Mouse (Mus musculus) ES-E14 (cell line): Measurements from ENCODE around the gene Sema3f. TPM values are rescaled to one million over a fixed set of nuclear protein-coding genes. Genes with fewer than 3 reads are reported as not detected.

Source experiments
- DNase-seq: peaks from one replicate; pipeline ENCODE4 v3.0.0-alpha.2; 2013; ENCODE audit warnings: low read depth, low spot score
- H3K27ac ChIP-seq: 2 replicates; pipeline ENCODE4 v1.5.1; 2012; ENCODE audit warnings: low read depth, mild to moderate bottlenecking, low read length, moderate library complexity, mixed read lengths; ENCODE audit not compliant: poor library complexity, insufficient read depth, severe bottlenecking
- H3K36me3 ChIP-seq: 2 replicates; pipeline ENCODE4 v1.6.1; 2012; ENCODE audit warnings: mild to moderate bottlenecking, low read length, moderate library complexity, mixed read lengths; ENCODE audit not compliant: control insufficient read depth, poor library complexity, insufficient read depth, severe bottlenecking
- H3K4me1 ChIP-seq, 2 experiments: fragments of 150-350 bp in 1 of 2; sonication (generic) in 1 of 2; 2 replicates each; pipeline ENCODE4 v1.6.1; 2012; ENCODE audit warnings: low read length in 2 of 2, mild to moderate bottlenecking in 1 of 2, mixed read lengths in 1 of 2; ENCODE audit not compliant: control insufficient read depth in 2 of 2, insufficient read depth in 2 of 2, poor library complexity in 1 of 2
- H3K4me3 ChIP-seq, 2 experiments: fragments of 150-350 bp in 1 of 2; sonication (generic) in 1 of 2; 2 replicates each; pipeline ENCODE4 v1.5.1; 2012; ENCODE audit warnings: low read length in 2 of 2, low read depth in 1 of 2, mild to moderate bottlenecking in 1 of 2, mixed read lengths in 1 of 2; ENCODE audit not compliant: insufficient read depth in 1 of 2, poor library complexity in 1 of 2, severe bottlenecking in 1 of 2
- H3K9ac ChIP-seq: 2 replicates; pipeline ENCODE4 v1.6.1; 2012; ENCODE audit warnings: low read depth, mild to moderate bottlenecking, low read length, mixed read lengths; ENCODE audit not compliant: poor library complexity, insufficient read depth, severe bottlenecking
- H3K9me3 ChIP-seq: fragments of 150-350 bp; sonication (generic); 2 replicates; pipeline ENCODE4 v1.6.1; 2012; ENCODE audit warnings: low read depth, mild to moderate bottlenecking, low read length; ENCODE audit not compliant: control insufficient read depth, insufficient read depth
- CHD2 ChIP-seq: IDR thresholded peaks from 2 replicates; pipeline ENCODE4 v1.6.1; 2014; ENCODE audit warnings: mild to moderate bottlenecking, low read depth, low read length, inconsistent platforms
- HCFC1 ChIP-seq: IDR thresholded peaks from 2 replicates; pipeline ENCODE4 v1.6.1; 2012; ENCODE audit warnings: low read length, inconsistent platforms, borderline replicate concordance; ENCODE audit not compliant: insufficient read depth
- MAFK ChIP-seq: IDR thresholded peaks from 2 replicates; pipeline ENCODE4 v1.6.1; 2014; ENCODE audit warnings: mild to moderate bottlenecking, low read depth, low read length, inconsistent platforms; ENCODE audit not compliant: insufficient read depth
- ZC3H11A ChIP-seq: IDR thresholded peaks from 2 replicates; pipeline ENCODE4 v1.6.1; 2012; ENCODE audit warnings: low read depth, mild to moderate bottlenecking, inconsistent platforms, low read length, borderline replicate concordance
- ZNF384 ChIP-seq: IDR thresholded peaks from 2 replicates; pipeline ENCODE4 v1.6.1; 2012; ENCODE audit warnings: low read depth, low read length, inconsistent platforms
- in situ Hi-C, 2 experiments: fragments of 600-800 bp; cut with MboI; formaldehyde crosslinking; loops; one replicate each; pipeline ENCODE4 v1.15.1; 2025; ENCODE audit warnings: low sequenced_read_pairs in 2 of 2, inconsistent platforms in 1 of 2; ENCODE audit not compliant: unreplicated experiment in 2 of 2
- total RNA-seq: library from RNA; depleted of rRNA; stranded (reverse); fragments of 300-350 nt; gene quantifications from 2 replicates; pipeline ENCODE4 v1.2.3, GENCODE M21; 2012

Gene Sema3f
- total RNA-seq, 1 experiment, result 11.6 TPM

DNA sequence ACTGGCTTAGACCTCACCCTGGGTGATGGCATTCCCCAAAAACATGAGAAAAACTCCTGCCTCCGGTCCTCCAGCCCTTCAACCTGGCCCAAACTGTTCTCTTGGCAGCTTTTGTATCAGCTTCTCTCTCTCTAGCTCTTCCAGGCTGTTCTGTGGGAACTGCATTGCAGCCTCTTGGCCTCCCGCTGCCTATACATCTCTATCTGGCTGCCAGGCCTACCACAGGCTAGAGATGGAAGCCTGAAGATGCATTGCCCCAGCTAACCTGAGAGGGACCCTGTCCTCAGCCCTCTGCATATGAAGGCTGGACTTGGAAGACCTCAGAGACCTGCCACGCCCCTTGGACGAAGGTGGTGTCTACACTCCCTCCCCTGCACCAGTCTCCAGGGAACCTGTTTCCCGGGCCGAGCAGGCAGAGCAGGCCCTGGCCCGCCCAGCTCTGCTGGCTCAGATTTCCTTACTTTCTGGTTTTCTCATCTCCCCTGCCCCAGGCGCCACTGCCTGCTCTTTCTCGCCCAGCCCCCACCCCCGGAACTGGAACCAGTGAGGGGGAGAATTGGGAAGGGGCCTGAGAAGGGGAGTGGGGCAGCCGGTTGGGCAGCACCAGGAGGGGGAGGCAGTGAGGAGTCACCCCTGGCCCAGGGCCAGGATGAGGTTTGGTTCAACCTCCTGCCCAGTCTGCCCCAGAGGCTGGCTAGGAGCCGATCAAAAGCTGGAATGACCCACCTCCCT is 4.1 kb upstream of the Sema3f start:
- H3K27ac ChIP-seq, result no peak overlapping the region
- in situ Hi-C loops, result no loop called here
- H3K4me1 ChIP-seq, result peaks cover 4 to 27% of the 10 kb centered on the region in 2 experiments; a peak in 3 of 4 replicates
- H3K36me3 ChIP-seq, result no peaks in the 10 kb centered on the region
- no peak for DNase-seq
- TF ChIP-seq ZNF384 (no peak), CHD2 (no peak), ZC3H11A (no peak), MAFK (no peak), HCFC1 (no peak)
- H3K4me3 ChIP-seq, result peak overlapping the region; percentile 15 to 38; a peak in 3 of 4 replicates
- H3K9ac ChIP-seq, result 0 out of 2 replicates have a peak overlapping the region, but pooled peaks have one; percentile 10
- H3K9me3 ChIP-seq, result no peaks in the 10 kb centered on the region

DNA sequence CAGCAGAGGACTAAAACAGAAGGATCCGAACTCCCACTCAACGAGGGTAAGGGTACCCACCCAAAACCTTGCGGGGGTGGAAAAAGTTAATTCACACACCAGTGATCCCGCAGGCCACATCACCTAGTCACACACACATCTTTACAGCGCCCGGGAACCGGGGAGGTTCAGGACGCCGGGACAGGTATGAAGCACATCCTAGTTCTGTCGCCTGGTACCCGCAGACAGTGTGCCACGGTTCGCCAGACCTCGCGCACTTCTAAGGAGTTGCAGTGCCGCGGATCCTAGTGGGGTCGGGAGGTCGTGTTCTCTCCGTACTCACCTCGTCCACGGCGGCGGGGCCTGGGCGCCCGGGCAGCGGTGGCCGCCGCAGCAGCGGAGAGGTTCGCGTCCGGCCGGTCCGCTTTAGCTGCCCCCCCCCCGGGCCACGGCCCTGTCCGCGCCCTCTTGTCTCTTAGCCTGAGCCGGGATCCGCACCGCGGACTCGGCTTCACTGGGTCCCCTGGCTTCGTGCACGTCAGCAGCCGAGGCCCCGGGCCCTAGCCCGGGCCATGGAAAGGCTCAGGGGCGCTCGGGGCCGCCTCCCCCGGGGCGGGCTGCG is 1.1 kb downstream of the Sema3f start:
- Histone ChIP-seq H3K9me3 (no peaks in the 10 kb centered on the region), H3K9ac (peak overlapping the region; percentile 63), H3K4me1 (peaks cover 10 to 47% of the 10 kb centered on the region in 2 experiments), H3K27ac (no peak overlapping the region), H3K36me3 (no peaks in the 10 kb centered on the region), H3K4me3 (peak overlapping the region; percentile 84 to 89)
- no peak for TF ChIP-seq ZC3H11A
- no peak for TF ChIP-seq CHD2
- no peak for TF ChIP-seq MAFK
- no peak for TF ChIP-seq ZNF384
- TF ChIP-seq HCFC1, result no peak
- no peak for DNase-seq
- in situ Hi-C loops, result no loop called here

DNA sequence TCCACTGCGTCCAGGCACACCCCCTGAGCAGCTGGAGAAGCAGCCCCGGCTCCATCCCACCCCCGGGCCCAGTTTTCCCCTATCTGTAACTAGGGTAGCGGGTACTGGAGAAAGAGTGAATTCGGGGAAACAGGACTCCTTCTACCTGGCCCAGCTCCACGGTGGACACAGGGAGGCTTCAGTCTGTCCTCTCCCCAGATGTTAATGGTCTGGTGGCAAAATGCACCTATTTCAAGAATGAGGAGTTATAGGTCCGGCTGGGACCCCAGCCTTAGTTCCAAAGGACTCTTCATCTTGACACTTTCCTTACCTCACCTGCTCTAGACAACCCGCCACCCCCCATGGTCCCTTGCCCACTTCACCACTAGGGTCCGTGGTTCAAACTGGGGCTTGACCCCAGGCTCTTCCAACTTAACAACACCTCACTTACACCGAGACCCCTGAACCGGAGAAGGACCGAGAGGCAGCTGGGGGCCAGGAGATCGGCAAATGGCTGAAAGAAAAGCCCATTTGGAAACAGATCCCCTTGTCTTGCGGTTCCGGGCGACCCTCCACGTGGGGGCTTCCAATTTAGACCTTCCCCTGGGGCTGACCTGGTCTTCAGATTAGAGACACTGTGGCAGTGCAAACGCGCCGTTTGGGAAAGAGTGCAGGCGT is 1.7 kb downstream of the Sema3f start:
- in situ Hi-C loops, result no loop called here
- Histone ChIP-seq H3K4me1 (peaks cover 10 to 47% of the 10 kb centered on the region in 2 experiments), H3K9ac (peak overlapping the region; percentile 63; the same call in 1 of the 2 replicates), H3K27ac (no peak overlapping the region), H3K4me3 (peak overlapping the region; percentile 84 to 89), H3K36me3 (no peaks in the 10 kb centered on the region), H3K9me3 (no peaks in the 10 kb centered on the region)
- TF ChIP-seq CHD2 (no peak), HCFC1 (no peak), ZNF384 (no peak), MAFK (no peak), ZC3H11A (no peak)
- DNase-seq, result no peak

DNA sequence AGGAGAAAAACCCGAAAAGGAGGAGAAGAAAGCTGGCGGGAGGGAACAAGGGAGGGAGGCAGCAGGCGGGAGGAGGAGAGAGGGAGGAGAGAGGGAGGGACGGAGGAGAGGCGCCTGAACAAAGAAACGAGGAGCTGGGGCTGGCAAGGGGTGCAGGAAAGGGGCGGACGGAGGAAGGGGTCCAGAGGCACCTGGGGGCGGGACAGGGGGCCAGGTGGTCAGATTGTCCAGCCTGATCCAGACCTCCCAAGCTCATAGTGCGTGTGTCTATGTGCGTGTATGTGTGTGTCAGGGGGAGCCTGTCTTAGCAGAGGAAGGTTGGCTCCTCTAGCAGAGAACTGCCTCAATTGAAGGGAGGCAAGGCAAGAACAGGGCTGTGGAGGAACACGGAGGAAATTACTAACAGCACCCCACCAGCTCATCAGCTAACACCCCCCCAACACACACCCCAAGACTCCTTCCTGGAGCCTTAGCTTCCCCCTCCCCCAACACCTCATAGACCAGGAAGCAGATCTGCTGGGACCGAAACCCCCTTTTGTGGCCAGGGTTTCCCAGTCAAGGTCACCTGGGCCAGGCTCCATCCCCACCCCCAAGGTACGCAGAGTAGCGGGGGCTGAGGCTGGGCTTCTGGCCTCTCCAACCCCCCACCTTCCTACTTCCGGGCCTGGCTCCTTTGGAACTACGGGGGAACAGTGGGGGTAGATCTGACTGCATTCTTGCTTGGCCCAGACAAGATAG is 2.4 kb downstream of the Sema3f start:
- Histone ChIP-seq H3K9ac (0 out of 2 replicates have a peak overlapping the region, but pooled peaks have one; percentile 4), H3K4me3 (peak overlapping the region; percentile 32 to 84; a peak in 2 of 4 replicates), H3K9me3 (no peaks in the 10 kb centered on the region), H3K4me1 (peaks cover 10 to 47% of the 10 kb centered on the region in 2 experiments), H3K27ac (no peak overlapping the region), H3K36me3 (no peaks in the 10 kb centered on the region)
- in situ Hi-C loops, result no loop called here
- no peak for DNase-seq
- TF ChIP-seq ZNF384 (no peak), ZC3H11A (no peak), HCFC1 (no peak), MAFK (no peak), CHD2 (no peak)
